19 mouse cellular contexts compared by ENCODE assay signal in the genomic region with DNA sequence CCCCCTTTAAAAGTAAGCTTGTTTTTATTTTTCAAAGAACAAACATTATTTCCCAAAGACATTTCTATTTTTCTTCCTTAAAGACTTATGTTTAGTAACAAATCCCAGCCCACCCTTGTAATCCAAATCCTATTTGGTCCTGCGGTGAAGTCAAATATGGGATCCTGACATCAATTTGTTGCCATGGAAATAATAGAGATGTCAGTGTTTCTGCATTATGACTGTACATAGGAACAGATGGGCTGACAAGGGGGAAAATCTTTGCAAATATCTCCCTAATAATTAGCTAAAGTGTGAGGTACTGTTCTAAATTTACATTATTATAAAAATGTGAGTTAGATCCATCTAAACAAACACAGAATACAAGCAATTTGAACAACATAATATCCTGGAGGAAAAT.
A peak's percentile ranks its signal among the peaks of the same experiment; 100 is the strongest.
DNase-seq lines count a peak whose midpoint lies in the region; ATAC-seq and TF ChIP-seq lines count a peak whose summit lies in the region.
"Had no signal": no experiment of that assay in that cellular context is flagged by ENCODE, and none has a peak within 500 bp of the region (broad histone marks: within the 10 kb centered on the region; RNA-seq: fewer than 3 reads in every experiment).

No protein-coding gene starts in this region.

- no peaks in the 10 kb centered on the region for H3K27me3 ChIP-seq in forebrain, embryonic 14.5 days (replicated peaks; ENCODE audit: control insufficient read depth, insufficient read depth, low read length)
- no peaks in the 10 kb centered on the region for H3K27me3 ChIP-seq in forebrain, embryonic 11.5 days (ENCODE audit: control insufficient read depth, insufficient read depth, low read length)
- H3K27me3 ChIP-seq in midbrain, embryonic 14.5 days (ENCODE audit: control insufficient read depth, insufficient read depth, low read length), result no peaks in the 10 kb centered on the region
- H3K27me3 ChIP-seq in midbrain, embryonic 10.5 days (ENCODE audit: low read depth, poor library complexity, severe bottlenecking), result no peaks in the 10 kb centered on the region
- no peaks in the 10 kb centered on the region for H3K27me3 ChIP-seq in forebrain, embryonic 16.5 days (replicated peaks; ENCODE audit: control insufficient read depth, insufficient read depth, low read length)
- H3K27me3 ChIP-seq: embryonic facial prominence, embryonic 13.5 days; heart, embryonic 15.5 days had no signal

- 65% methylated on average over 1 of the region's 1 CpGs for WGBS in forebrain, embryonic 14.5 days
- WGBS in forebrain, embryonic 11.5 days, result 77% methylated on average over 1 of the region's 1 CpGs
- 30% methylated on average over 1 of the region's 1 CpGs for WGBS in midbrain, embryonic 14.5 days
- 94% methylated on average over 1 of the region's 1 CpGs for WGBS in midbrain, embryonic 10.5 days
- 41% methylated on average over 1 of the region's 1 CpGs for WGBS in forebrain, embryonic 16.5 days

- peak; percentile 51 for DNase-seq in forebrain, embryonic 14.5 days (ENCODE audit: low spot score)
- no peak for DNase-seq in forebrain, embryonic 11.5 days (ENCODE audit: low spot score)
- DNase-seq in midbrain, embryonic 14.5 days, result peak; percentile 43
- no peak for DNase-seq in midbrain, embryonic 10.5 days (ENCODE audit: low spot score)
- DNase-seq in brain, embryonic 14.5 days (ENCODE audit: low read depth), result peak; percentile 67
- DNase-seq in right cerebral cortex, adult 18-20 months, result no peak
- DNase-seq: adrenal gland, adult 2 months; adrenal gland, postnatal 25 days; cerebellum, adult 11 months; cerebellum, adult 8-10 months; cerebellum, postnatal 14 days; gastrocnemius, postnatal 14 days; heart, adult 2 months; heart, postnatal 14 days; kidney, adult 11 months had no signal

- no peak for TF ChIP-seq POLR2A in brain, embryonic 14.5 days (IDR thresholded peaks at IDR 0.05; ENCODE audit: borderline replicate concordance, extremely low read depth, insufficient read depth, insufficient read length, poor library complexity, severe bottlenecking)

- no peak overlapping the region for H3K27ac ChIP-seq in forebrain, embryonic 14.5 days (ENCODE audit: low read depth, low read length)
- no peak overlapping the region for H3K27ac ChIP-seq in forebrain, embryonic 11.5 days (ENCODE audit: low read depth, low read length)
- no peak overlapping the region for H3K27ac ChIP-seq in midbrain, embryonic 14.5 days (replicated peaks; ENCODE audit: low read depth, low read length)
- no peak overlapping the region for H3K27ac ChIP-seq in midbrain, embryonic 10.5 days (replicated peaks)
- H3K27ac ChIP-seq in forebrain, embryonic 16.5 days (ENCODE audit: low read length), result no peak overlapping the region
- H3K27ac ChIP-seq: embryonic facial prominence, embryonic 13.5 days; heart, adult 2 months; heart, embryonic 15.5 days had no signal

- H3K36me3 ChIP-seq in forebrain, embryonic 14.5 days (ENCODE audit: control insufficient read depth, insufficient read depth, low read length), result no peaks in the 10 kb centered on the region
- no peaks in the 10 kb centered on the region for H3K36me3 ChIP-seq in forebrain, embryonic 11.5 days (ENCODE audit: control insufficient read depth, insufficient read depth, low read length)
- H3K36me3 ChIP-seq in midbrain, embryonic 14.5 days (ENCODE audit: control insufficient read depth, insufficient read depth, low read length), result no peaks in the 10 kb centered on the region
- no peaks in the 10 kb centered on the region for H3K36me3 ChIP-seq in midbrain, embryonic 10.5 days
- no peaks in the 10 kb centered on the region for H3K36me3 ChIP-seq in forebrain, embryonic 16.5 days (ENCODE audit: control insufficient read depth, insufficient read depth)
- H3K36me3 ChIP-seq: embryonic facial prominence, embryonic 13.5 days; heart, embryonic 15.5 days had no signal

- no peak for TF ChIP-seq CTCF in brain, embryonic 14.5 days (IDR thresholded peaks at IDR 0.05; ENCODE audit: borderline replicate concordance, extremely low read depth, insufficient read depth, insufficient read length)

- no peaks in the 10 kb centered on the region for H3K9me3 ChIP-seq in forebrain, embryonic 14.5 days (replicated peaks; ENCODE audit: control insufficient read depth, low read length)
- no peaks in the 10 kb centered on the region for H3K9me3 ChIP-seq in forebrain, embryonic 11.5 days (ENCODE audit: control insufficient read depth, low read length)
- H3K9me3 ChIP-seq in midbrain, embryonic 14.5 days (ENCODE audit: control insufficient read depth, low read length), result no peaks in the 10 kb centered on the region
- H3K9me3 ChIP-seq in midbrain, embryonic 10.5 days (replicated peaks), result no peaks in the 10 kb centered on the region
- H3K9me3 ChIP-seq in forebrain, embryonic 16.5 days (ENCODE audit: control insufficient read depth, low read length), result no peaks in the 10 kb centered on the region
- H3K9me3 ChIP-seq: embryonic facial prominence, embryonic 13.5 days; heart, embryonic 15.5 days had no signal

- no peak overlapping the region for H3K4me2 ChIP-seq in forebrain, embryonic 14.5 days (ENCODE audit: low read length)
- no peak overlapping the region for H3K4me2 ChIP-seq in forebrain, embryonic 11.5 days (ENCODE audit: low read depth, low read length, severe bottlenecking)
- H3K4me2 ChIP-seq in midbrain, embryonic 14.5 days (ENCODE audit: low read length), result no peak overlapping the region
- no peak overlapping the region for H3K4me2 ChIP-seq in forebrain, embryonic 16.5 days (ENCODE audit: low read length)
- H3K4me2 ChIP-seq: embryonic facial prominence, embryonic 13.5 days; heart, embryonic 11.5 days; heart, embryonic 15.5 days had no signal

- H3K4me1 ChIP-seq in forebrain, embryonic 14.5 days (ENCODE audit: control insufficient read depth, insufficient read depth, low read length), result peaks cover 3% of the 10 kb centered on the region; the same call in 1 of the 2 replicates
- H3K4me1 ChIP-seq in forebrain, embryonic 11.5 days (replicated peaks; ENCODE audit: control insufficient read depth, insufficient read depth, low read length), result no peaks in the 10 kb centered on the region
- peaks cover 6% of the 10 kb centered on the region; the same call in 1 of the 2 replicates for H3K4me1 ChIP-seq in midbrain, embryonic 14.5 days (ENCODE audit: control insufficient read depth, insufficient read depth, low read length)
- no peaks in the 10 kb centered on the region for H3K4me1 ChIP-seq in midbrain, embryonic 10.5 days
- H3K4me1 ChIP-seq in forebrain, embryonic 16.5 days (replicated peaks; ENCODE audit: control insufficient read depth, insufficient read depth, low read length), result no peaks in the 10 kb centered on the region; the same call in 1 of the 2 replicates

- peak; percentile 32; the same call in 1 of the 2 replicates for ATAC-seq in forebrain, embryonic 14.5 days
- ATAC-seq in forebrain, embryonic 11.5 days (replicated peaks; ENCODE audit: low FRiP score), result no peak
- ATAC-seq in midbrain, embryonic 14.5 days (ENCODE audit: low FRiP score, low TSS enrichment), result no peak
- peak; percentile 59; the same call in 1 of the 2 replicates for ATAC-seq in forebrain, embryonic 16.5 days

- H3K9ac ChIP-seq in forebrain, embryonic 14.5 days (ENCODE audit: low read length), result no peak overlapping the region
- no peak overlapping the region for H3K9ac ChIP-seq in forebrain, embryonic 11.5 days (ENCODE audit: low read length)
- H3K9ac ChIP-seq in midbrain, embryonic 14.5 days (replicated peaks; ENCODE audit: low read length), result no peak overlapping the region
- H3K9ac ChIP-seq in forebrain, embryonic 16.5 days (replicated peaks; ENCODE audit: low read depth, low read length), result no peak overlapping the region
- H3K9ac ChIP-seq: embryonic facial prominence, embryonic 13.5 days; heart, embryonic 15.5 days had no signal

- no peak overlapping the region for H3K4me3 ChIP-seq in forebrain, embryonic 14.5 days (ENCODE audit: low read depth, low read length)
- H3K4me3 ChIP-seq in forebrain, embryonic 11.5 days (ENCODE audit: low read depth, low read length), result no peak overlapping the region
- no peak overlapping the region for H3K4me3 ChIP-seq in midbrain, embryonic 14.5 days (replicated peaks; ENCODE audit: low read depth, low read length)
- no peak overlapping the region for H3K4me3 ChIP-seq in midbrain, embryonic 10.5 days
- H3K4me3 ChIP-seq in forebrain, embryonic 16.5 days (replicated peaks; ENCODE audit: low read length), result no peak overlapping the region
- H3K4me3 ChIP-seq: embryonic facial prominence, embryonic 13.5 days; heart, adult 2 months; heart, embryonic 15.5 days had no signal

Comparison
In these comparisons a context has a peak if more than half of its experiments do, and no peak if none do; other contexts are left out.
1. ATAC-seq: peak in forebrain, embryonic 14.5 days (single experiment) and forebrain, embryonic 16.5 days (single experiment); none in forebrain, embryonic 11.5 days (single experiment) and midbrain, embryonic 14.5 days (single experiment).
2. DNase-seq: peak in forebrain, embryonic 14.5 days (single experiment), midbrain, embryonic 14.5 days (single experiment) and brain, embryonic 14.5 days (single experiment); none in forebrain, embryonic 11.5 days (single experiment), midbrain, embryonic 10.5 days (single experiment) and right cerebral cortex, adult 18-20 months (single experiment).